Mouse (Mus musculus): ENCODE data around the gene Btbd35f22. TPM values are rescaled to one million over a fixed set of nuclear protein-coding genes. Genes with fewer than 3 reads are reported as not detected.

Gene Btbd35f22
- not detected in 2 replicates for polyA plus RNA-seq (2012; rRNA removed; ENCODE audit: low replicate concordance)

GRCm38 (mm10) chrX:32047529-32047928 lies at the start of gene Btbd35f22:
Gene Btbd35f22 (plus strand): TSS chrX:32047829.

Other genes starting within 250 kb of the Btbd35f22 start
- gene Gm21637, start 85.8 kb upstream of the Btbd35f22 start, polyA plus RNA-seq (2012; rRNA removed; ENCODE audit: low replicate concordance), result not detected in 2 replicates
- not detected in 2 replicates for gene Btbd35f2, start 230.6 kb downstream of the Btbd35f22 start, polyA plus RNA-seq (2012; rRNA removed; ENCODE audit: low replicate concordance)

All from duodenum, adult 2 months (tissue).